Mouse (Mus musculus) heart, adult 11 months (tissue): ENCODE measurements at regions not wholly inside any gene's neighbourhood (a gene's known extent, or its start where the extent isn't known, plus 50 kb on each side); places are given as distances from the start of the nearest gene placed in this dataset.
A peak's percentile ranks its signal among the peaks of the same experiment; 100 is the strongest.
"Not testable (repeated sequence)": the region's sequence is repeated elsewhere in the genome, so short reads cannot be mapped to it uniquely, and the experiment has no call there.

ENCODE experiments used
- DNase-seq: peaks from one replicate; pipeline ENCODE4 v3.0.0; 2022

DNA sequence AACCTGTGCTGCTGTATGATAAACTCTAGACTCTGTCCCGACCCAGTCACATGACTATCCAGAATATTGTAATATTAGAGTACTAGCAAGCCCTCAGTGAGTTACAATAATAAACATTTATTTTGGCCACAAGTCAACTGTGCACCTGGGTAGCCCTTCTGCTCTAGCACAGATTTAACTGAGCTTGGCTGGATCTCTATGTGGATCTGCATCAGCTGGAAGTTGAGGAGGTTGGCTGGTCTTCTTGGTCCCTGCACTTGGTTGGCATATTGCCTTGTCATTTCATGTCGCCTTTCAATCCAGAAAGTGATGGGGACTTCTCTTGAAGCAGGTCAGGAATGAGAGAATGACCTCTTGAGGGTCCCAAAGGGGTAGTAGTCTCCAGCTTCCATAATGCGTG is 191.5 kb downstream of the Kctd12 start:
- DNase-seq: no peak

DNA sequence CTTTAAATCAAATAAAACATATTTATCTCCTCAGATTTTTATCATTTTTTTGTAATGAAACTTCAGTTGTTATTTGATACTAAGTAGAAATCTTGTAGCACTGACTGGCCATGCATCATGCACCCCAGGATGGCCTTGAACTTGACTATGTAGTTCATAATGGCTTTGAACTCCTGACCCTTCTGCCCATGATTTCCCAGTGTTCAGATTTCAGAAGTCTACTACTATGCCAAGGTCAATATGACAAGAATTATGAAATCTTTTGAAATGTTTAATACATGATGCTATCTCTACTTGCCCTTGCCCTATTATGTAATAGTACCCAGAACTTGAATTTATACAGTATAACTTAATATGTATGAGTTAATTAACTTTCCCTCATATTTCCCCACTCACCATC is 200.2 kb downstream of the Kctd12 start:
- no peak for DNase-seq

DNA sequence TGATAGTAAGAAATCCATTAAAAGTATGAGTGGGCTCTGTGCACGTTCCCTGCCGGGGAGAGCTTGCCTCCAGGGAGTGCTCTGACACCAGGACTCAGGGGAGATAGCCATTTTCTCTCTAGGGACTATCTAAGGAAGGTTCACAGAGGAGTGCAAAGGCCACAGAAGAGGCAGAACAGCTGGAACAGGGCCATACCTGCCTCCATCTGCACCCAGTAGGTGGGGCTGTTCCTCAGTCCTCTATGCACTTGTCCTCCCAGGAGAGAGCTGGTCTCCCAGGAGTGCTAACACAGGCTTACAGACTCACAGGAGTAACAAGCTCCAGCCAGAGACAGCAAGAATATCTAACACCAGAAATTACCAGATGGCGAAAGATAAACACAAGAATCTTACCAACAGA is 212.7 kb downstream of the Kctd12 start:
- peak; percentile 95 for DNase-seq

- no peak for DNase-seq
Observed at GRCm38 (mm10) chr14:102748687-102749086, 233.8 kb downstream of the Kctd12 start.

DNA sequence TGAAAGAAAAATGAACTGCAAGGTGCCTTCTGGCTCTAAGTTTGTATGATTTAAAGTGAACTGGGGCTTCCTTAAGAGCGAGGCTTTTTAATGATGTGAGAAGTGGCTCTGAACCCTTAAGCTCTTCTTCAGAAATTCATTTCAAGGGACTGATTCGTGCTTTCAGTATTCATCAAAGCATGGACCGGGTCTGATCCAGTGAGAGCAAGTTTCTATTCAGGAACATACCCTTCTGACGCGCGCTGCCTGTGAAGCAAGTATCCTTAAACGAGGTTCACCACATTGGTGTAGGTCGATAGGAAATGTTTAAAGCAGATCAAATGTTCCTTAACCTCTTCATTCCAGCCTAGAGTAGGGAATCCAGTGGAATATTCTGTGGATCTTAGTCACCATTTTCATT is 240.1 kb downstream of the Kctd12 start:
- no peak for DNase-seq

GRCm38 (mm10) chr14:102736656-102737055 is 245.8 kb downstream of the Kctd12 start:
- no peak for DNase-seq

DNA sequence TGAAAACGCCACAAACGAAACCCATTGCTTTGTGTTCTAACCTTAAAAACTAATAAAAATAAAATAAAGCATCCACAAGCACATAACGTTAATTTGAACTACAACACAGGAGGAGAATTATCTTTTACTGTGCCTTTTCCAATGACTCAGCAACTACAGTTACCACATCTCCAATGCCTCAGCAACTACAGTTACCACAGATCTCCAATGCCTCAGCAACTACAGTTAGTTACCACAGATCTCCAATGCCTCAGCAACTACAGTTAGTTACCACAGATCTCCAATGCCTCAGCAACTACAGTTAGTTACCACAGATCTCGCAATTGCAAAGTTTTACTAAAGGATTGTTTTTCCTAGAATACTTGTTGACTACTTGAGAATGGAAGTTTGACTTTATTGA is 248.7 kb downstream of the Kctd12 start:
- not testable (repeated sequence) for DNase-seq

GRCm38 (mm10) chr14:102731746-102732145 is 250.7 kb downstream of the Kctd12 start:
- no peak for DNase-seq

- DNase-seq: no peak
Observed at GRCm38 (mm10) chr14:102722633-102723032, 259.8 kb downstream of the Kctd12 start.

DNA sequence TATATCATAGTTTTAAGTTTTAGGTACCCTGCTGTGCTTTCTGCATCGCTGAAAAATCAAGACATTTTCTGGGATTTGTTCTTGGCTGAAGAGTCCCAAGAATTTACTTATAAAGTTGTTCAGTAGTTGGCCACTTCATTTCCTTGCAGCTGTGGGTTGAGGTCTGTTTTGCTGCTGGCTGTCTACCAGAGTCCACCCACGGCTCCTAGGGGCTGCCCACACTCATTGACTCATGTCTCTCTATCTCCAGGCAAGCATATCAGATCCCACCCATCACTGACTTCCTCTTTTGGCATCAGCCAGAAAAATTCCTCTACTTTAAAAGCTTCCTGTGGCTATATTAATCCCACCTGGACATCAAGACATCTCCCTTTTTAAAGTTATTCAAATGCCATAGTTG is 263.9 kb downstream of the Kctd12 start:
- DNase-seq: no peak

GRCm38 (mm10) chr14:102712600-102712999 is 269.8 kb downstream of the Kctd12 start:
- no peak for DNase-seq

DNA sequence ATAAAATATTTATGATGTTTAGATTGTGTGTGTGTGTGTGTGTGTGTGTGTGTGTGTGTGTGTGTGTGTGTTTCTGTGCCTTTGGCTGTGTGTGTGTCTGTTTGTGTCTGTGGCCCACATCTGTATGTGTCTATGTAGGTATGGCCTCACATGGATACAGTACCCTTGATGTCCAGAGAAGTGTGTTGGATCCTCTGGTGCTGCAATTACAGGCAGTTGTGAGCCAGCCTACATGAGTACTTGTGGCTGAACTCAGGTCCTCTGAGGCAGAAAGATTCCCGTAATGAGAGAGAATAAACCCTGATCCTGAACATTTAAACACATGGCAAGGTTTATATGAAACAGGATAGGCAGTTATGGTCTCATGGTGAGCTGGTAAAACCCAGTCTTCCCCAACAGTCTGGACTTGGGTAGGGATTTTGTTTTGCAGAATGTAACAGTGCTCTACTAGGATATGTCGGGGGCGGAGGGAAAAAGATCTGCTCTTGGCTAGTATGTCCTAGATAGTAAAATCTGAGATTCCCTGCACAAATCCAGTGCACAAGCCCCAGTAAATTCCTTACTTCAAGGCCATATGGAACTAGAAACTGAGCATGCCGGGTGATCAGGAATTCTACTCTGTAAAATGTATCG is 275.6 kb downstream of the Kctd12 start:
- no peak for DNase-seq

- no peak for DNase-seq
Observed at GRCm38 (mm10) chr14:102701108-102701507, 281.3 kb downstream of the Kctd12 start.

GRCm38 (mm10) chr14:102700457-102700856 is 282.0 kb downstream of the Kctd12 start:
- DNase-seq: no peak

DNA sequence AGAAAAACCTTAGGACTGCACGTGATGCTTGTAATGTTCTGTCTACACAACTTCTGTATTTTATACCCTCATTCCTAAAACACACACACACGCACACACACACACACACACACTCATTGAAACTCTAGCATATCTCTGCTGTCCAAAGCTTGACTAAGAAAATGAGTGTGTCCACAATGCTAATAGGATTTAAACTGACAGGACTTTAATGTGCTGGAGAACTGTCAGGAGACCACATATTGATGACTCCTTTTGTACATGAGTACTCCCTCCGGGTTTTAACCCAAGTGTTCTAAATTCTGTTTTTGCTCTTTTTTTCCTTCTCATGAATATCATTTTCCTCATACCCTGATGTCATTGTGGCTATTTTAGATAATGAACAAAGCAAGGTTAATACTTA is 283.4 kb downstream of the Kctd12 start:
- DNase-seq: no peak

DNA sequence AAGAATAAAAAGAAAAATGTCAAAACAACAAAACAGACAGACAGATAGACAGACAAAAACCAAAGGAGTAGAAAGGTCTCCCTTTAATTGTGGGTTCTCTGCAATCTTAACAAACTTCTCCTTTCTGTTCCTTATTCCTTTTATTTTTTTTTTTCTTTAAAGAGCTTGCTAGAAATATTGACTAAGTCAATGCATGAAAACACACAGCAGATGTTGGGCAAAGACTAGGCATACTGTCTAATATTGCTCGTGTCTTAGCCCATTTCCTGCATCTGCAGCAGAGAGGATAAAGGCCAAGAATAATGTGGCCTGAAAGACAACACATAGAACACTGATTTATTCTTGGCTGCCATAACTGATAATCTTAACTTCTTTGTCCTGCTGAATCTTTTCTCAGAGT is 295.6 kb downstream of the Kctd12 start:
- no peak for DNase-seq

GRCm38 (mm10) chr14:102676582-102676981 is 305.9 kb downstream of the Kctd12 start:
- DNase-seq: no peak

GRCm38 (mm10) chr14:102674635-102675034 is 307.8 kb downstream of the Kctd12 start:
- DNase-seq: no peak

DNA sequence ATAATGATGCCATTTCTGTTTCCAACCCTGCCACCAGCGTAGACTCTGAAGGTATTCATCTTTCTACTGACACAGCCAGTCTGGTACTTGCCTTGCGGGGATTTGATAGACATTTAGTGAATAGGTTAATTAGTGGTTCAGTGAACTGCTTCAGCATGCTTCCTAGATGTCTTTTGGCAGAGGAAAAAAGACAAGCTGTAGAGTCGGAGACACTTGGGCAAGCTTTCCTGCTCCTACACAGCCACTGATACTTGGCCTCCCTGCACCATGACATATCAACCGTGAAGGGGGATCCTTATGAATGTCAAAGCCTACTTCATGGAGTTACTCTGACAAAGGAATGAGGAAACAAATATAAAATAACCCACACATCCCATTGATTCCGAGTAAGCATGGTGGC is 308.7 kb downstream of the Kctd12 start:
- DNase-seq: no peak

DNA sequence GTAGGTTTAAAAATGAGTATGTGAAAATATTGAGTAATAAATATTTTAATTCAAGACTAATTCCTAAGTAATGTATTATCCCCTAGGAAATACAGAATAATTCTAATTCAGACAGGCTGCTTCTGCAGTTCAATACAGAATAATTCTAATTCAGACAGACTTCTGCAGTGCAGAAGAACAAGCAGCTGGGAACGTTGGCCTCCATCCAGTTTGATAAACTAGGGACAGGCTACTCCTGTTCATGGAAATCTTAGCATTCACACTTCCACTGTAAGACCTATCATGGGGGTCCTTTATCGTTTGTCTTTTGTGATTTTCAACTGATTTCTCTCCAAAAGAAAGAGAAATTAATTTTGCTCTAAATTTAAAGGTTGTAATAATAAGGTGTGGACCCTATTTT is 319.2 kb downstream of the Kctd12 start:
- no peak for DNase-seq

GRCm38 (mm10) chr14:102660351-102660750 is 322.1 kb downstream of the Kctd12 start:
- DNase-seq: no peak

- DNase-seq: no peak
Observed at GRCm38 (mm10) chr14:102656235-102656634, 326.2 kb downstream of the Kctd12 start.

DNA sequence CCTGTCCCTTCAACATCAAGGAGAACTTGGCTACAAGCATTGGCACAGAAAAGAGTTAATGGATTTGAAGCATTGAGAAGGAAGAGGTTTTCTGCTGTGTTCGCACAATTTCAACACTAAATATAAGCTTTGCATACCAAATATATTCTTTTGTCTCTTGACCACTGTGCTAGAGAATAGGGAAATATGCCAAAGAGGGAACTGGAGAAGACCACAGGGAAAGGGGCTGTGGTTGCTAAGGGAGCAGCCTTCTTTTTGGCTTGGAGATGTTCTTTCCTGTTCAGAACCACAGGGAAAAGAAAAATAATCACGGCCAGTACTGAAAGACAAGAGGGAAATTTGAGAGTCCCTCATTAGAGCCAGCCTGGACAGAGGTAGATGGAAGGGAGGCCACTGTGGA is 352.8 kb downstream of the Kctd12 start:
- no peak for DNase-seq

- DNase-seq: no peak
Observed at GRCm38 (mm10) chr14:102621546-102621945, 360.9 kb downstream of the Kctd12 start.

GRCm38 (mm10) chr14:102619056-102619455 is 363.4 kb downstream of the Kctd12 start:
- DNase-seq: no peak
